Mouse (Mus musculus) midbrain, embryonic 14.5 days (tissue): ENCODE results near the gene Ppp4c. TPM values are rescaled to one million over a fixed set of nuclear protein-coding genes. Genes with fewer than 3 reads are reported as not detected.
A peak's percentile ranks its signal among the peaks of the same experiment; 100 is the strongest.

ENCODE experiments used
- ATAC-seq: fragments of 200-750 bp; cut with Nextera tagmentation; 2 replicates; pipeline ENCODE4 v1.8.0; 2017; ENCODE audit warnings: moderate number of reproducible peaks, moderate library complexity; ENCODE audit not compliant: low FRiP score, low TSS enrichment
- DNase-seq: peaks from one replicate; pipeline ENCODE4 v3.0.0-alpha.2; 2015
- H3K27ac ChIP-seq: fragments of 300-500 bp; sonication (generic); replicated peaks from 2 replicates; pipeline ENCODE4 v1.5.1; 2014; ENCODE audit warnings: mild to moderate bottlenecking, low read depth, low read length, moderate library complexity
- H3K27me3 ChIP-seq: fragments of 300-500 bp; sonication (generic); 2 replicates; pipeline ENCODE4 v1.6.1; 2014; ENCODE audit warnings: low read length, control low read depth, mixed read lengths; ENCODE audit not compliant: control insufficient read depth, insufficient read depth
- H3K36me3 ChIP-seq: fragments of 300-500 bp; sonication (generic); 2 replicates; pipeline ENCODE4 v1.6.1; 2014; ENCODE audit warnings: low read length, control low read depth; ENCODE audit not compliant: control insufficient read depth, insufficient read depth
- H3K4me1 ChIP-seq: fragments of 300-500 bp; sonication (generic); 2 replicates; pipeline ENCODE4 v1.6.1; 2014; ENCODE audit warnings: mild to moderate bottlenecking, antibody characterized with exemption, low read length, control low read depth; ENCODE audit not compliant: control insufficient read depth, insufficient read depth
- H3K4me2 ChIP-seq: fragments of 300-500 bp; sonication (generic); 2 replicates; pipeline ENCODE4 v1.6.1; 2014; ENCODE audit warnings: mild to moderate bottlenecking, low read length, moderate library complexity
- H3K4me3 ChIP-seq: fragments of 300-500 bp; sonication (generic); replicated peaks from 2 replicates; pipeline ENCODE4 v1.5.1; 2014; ENCODE audit warnings: low read depth, low read length
- H3K9ac ChIP-seq: fragments of 300-500 bp; sonication (generic); replicated peaks from 2 replicates; pipeline ENCODE4 v1.6.1; 2014; ENCODE audit warnings: mild to moderate bottlenecking, low read length, moderate library complexity
- H3K9me3 ChIP-seq: fragments of 300-500 bp; sonication (generic); 2 replicates; pipeline ENCODE4 v1.6.1; 2016; ENCODE audit warnings: low read length, control low read depth, mixed read lengths; ENCODE audit not compliant: control insufficient read depth
- WGBS: fragments of 180-500 bp; shearing (Covaris S2); extraction: QIAGEN DNeasy Blood & Tissue Kit; methylation state at CpG from one replicate; pipeline ENCODE4 v1.1.7; 2014; 5-methylcytosine and 5-hydroxymethylcytosine counted together
- polyA plus RNA-seq: library from polyadenylated mRNA; unstranded; fragments of >200 nt; fragmentation: Nextera tagmentation; extraction: Ambion mirVana; gene quantifications from 2 replicates; pipeline ENCODE4 v1.2.1, GENCODE M21; 2014

Gene Ppp4c
- 210 and 212 TPM in 2 replicates for polyA plus RNA-seq

DNA sequence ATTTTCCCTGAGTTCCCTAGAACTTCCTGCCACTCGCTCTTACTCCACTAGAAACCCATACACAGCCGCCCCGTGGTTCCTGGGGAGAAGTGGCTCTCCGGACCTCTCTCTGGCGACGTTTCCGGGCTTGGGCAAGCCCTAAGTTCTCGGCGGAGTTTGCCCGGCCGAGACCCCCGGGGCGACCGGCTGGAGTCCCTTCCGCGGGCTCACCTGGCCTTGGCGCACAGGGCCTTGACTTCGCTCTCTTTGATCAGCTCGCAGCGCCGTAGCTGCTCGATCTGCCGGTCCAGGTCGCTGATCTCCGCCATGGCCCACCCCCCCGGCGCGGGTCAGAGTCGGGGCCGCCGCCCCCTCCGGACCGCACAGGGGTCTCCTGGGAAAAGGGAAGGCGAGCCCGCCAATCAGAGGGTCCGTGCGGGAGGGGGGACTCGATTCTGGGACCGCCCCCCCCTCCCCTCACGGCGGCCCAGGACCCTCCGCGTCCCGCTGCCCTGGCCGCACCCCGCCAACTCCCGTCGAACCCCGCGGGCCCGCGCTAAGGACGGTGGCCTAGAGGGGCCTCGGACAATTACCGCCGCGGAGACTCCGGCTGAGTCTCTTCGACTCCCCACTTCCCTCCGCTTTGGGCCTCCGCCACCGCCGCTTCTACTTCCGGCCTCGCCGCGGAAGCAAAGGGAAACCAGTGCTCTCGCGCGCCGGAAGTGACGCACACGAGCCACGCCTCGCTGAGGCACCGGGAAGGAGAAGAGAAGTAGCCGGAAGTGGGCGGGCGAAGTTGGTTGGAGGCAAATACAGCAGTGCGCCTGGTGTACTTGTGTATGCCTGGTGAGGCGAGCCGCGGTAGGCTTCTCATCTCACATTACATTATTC is at the start of gene Ppp4c:
TSS of gene Ppp4c (minus strand) at position 646 of the 870 bp plus-strand sequence.
- Histone ChIP-seq H3K4me3 (peak within 1 kb of the TSS; percentile 97), H3K9me3 (no peaks in the 10 kb centered on the region), H3K36me3 (peaks cover 63% of the 10 kb centered on the region), H3K4me1 (peaks cover 17% of the 10 kb centered on the region), H3K4me2 (peak within 1 kb of the TSS; percentile 70), H3K9ac (peak within 1 kb of the TSS; percentile 83), H3K27ac (peak within 1 kb of the TSS; percentile 92), H3K27me3 (no peaks in the 10 kb centered on the region)
- peak; percentile 93 for ATAC-seq
- under 1% methylated on average over 80 of the region's 83 CpGs for WGBS
- DNase-seq = peak; percentile 100

DNA sequence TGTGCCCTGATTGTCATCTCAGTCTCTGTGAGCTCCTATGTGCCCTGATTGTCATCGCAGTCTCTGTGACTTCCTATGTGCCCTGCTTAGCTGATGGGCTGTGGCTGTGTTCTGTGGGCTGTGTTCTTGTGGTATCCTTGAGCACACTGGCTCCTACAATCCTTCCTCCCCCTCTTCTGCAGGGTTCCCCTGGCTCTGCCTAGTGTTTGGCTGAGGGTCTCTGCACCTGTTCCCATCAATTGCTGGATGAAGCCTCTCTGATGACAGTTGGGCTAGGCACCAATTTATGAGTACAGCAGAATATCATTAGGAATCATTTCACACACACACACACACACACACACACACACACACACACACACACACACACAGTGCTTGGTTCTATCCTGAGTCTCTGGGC is 41.0 kb upstream of the Ppp4c start:
- no peak overlapping the region for H3K9ac ChIP-seq
- H3K27me3 ChIP-seq = no peaks in the 10 kb centered on the region
- no peaks in the 10 kb centered on the region for H3K9me3 ChIP-seq
- no peak overlapping the region for H3K27ac ChIP-seq
- 93% methylated on average over 1 of the region's 1 CpGs for WGBS
- H3K4me2 ChIP-seq = no peak overlapping the region
- peaks cover 5% of the 10 kb centered on the region for H3K4me1 ChIP-seq
- no peak for DNase-seq
- no peak for ATAC-seq
- H3K36me3 ChIP-seq = peaks cover 17% of the 10 kb centered on the region; the same call in 1 of the 2 replicates
- no peak overlapping the region for H3K4me3 ChIP-seq

GRCm38 (mm10) chr7:126832036-126832598 is 39.8 kb upstream of the Ppp4c start:
- ATAC-seq = peak; percentile 74

DNA sequence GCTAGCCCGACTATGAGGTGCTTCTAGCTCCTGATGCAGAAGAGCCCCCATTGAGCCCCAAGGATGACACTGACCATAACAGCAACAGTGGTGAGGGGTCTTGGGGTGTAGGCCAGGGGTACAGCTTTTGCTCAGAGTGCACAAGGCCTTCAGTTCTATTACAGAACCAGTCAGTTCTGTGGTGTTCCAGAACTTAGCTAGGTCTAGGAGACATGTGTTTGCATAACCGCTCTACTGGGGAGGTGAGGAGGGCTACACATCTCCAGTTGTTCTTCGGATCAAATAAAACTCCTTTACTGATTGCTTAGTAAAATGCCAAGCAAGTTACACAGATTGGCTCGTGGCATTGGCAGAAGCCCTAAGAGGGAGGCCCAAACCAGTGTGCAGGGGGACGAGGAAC is 39.2 kb upstream of the Ppp4c start, which contains the start of gene 4930451I11Rik:
TSS of gene 4930451I11Rik (minus strand) at position 101 of the 400 bp plus-strand sequence.
- H3K27me3 ChIP-seq = no peaks in the 10 kb centered on the region
- peaks cover 26% of the 10 kb centered on the region for H3K36me3 ChIP-seq
- H3K4me3 ChIP-seq = peak within 1 kb of the TSS; percentile 25
- H3K9ac ChIP-seq = no peak within 1 kb of the TSS
- DNase-seq = no peak
- ATAC-seq = no peak
- peak within 1 kb of the TSS; percentile 20; the same call in 1 of the 2 replicates for H3K27ac ChIP-seq
- peak within 1 kb of the TSS; percentile 60 for H3K4me2 ChIP-seq
- WGBS = 57% methylated on average over 5 of the region's 5 CpGs
- no peaks in the 10 kb centered on the region for H3K9me3 ChIP-seq
- H3K4me1 ChIP-seq = peaks cover 5% of the 10 kb centered on the region

More at GRCm38 (mm10) chr7:126832036-126832598, 39.8 kb upstream of the Ppp4c start:
- peak overlapping the region; percentile 25 for H3K4me3 ChIP-seq
- H3K9me3 ChIP-seq = no peaks in the 10 kb centered on the region
- H3K4me1 ChIP-seq = peaks cover 5% of the 10 kb centered on the region
- DNase-seq = peak; percentile 92
- H3K27ac ChIP-seq = peak overlapping the region; percentile 20; the same call in 1 of the 2 replicates
- no peaks in the 10 kb centered on the region for H3K27me3 ChIP-seq
- H3K4me2 ChIP-seq = peak overlapping the region; percentile 60
- 0% methylated on average over 21 of the region's 21 CpGs for WGBS
- H3K36me3 ChIP-seq = peaks cover 20% of the 10 kb centered on the region
- H3K9ac ChIP-seq = no peak overlapping the region

GRCm38 (mm10) chr7:126825952-126826351 is 33.7 kb upstream of the Ppp4c start:
- DNase-seq = no peak
- Histone ChIP-seq H3K9ac (no peak overlapping the region; the same call in 1 of the 2 replicates), H3K36me3 (peaks cover 28% of the 10 kb centered on the region), H3K4me2 (peak overlapping the region; percentile 66), H3K9me3 (no peaks in the 10 kb centered on the region), H3K27ac (no peak overlapping the region), H3K4me1 (peaks cover 27% of the 10 kb centered on the region), H3K4me3 (no peak overlapping the region), H3K27me3 (no peaks in the 10 kb centered on the region)
- WGBS = 81% methylated on average over 5 of the region's 5 CpGs
- no peak for ATAC-seq

GRCm38 (mm10) chr7:126825403-126825802 is 33.1 kb upstream of the Ppp4c start:
- peak overlapping the region; percentile 66 for H3K4me2 ChIP-seq
- DNase-seq (no peak), ATAC-seq (no peak)
- no peak overlapping the region for H3K27ac ChIP-seq
- peaks cover 27% of the 10 kb centered on the region for H3K4me1 ChIP-seq
- no peaks in the 10 kb centered on the region for H3K27me3 ChIP-seq
- H3K9ac ChIP-seq = peak overlapping the region; percentile 14; the same call in 1 of the 2 replicates
- H3K9me3 ChIP-seq = no peaks in the 10 kb centered on the region
- WGBS = 24% methylated on average over 8 of the region's 8 CpGs
- H3K36me3 ChIP-seq = peaks cover 23% of the 10 kb centered on the region
- H3K4me3 ChIP-seq = peak overlapping the region; percentile 67; the same call in 1 of the 2 replicates

- peak; percentile 16; the same call in 1 of the 2 replicates for ATAC-seq
- Histone ChIP-seq H3K4me3 (peak overlapping the region; percentile 67), H3K9ac (peak overlapping the region; percentile 73), H3K36me3 (peaks cover 17% of the 10 kb centered on the region), H3K27ac (peak overlapping the region; percentile 91), H3K9me3 (no peaks in the 10 kb centered on the region), H3K4me2 (peak overlapping the region; percentile 66), H3K4me1 (peaks cover 27% of the 10 kb centered on the region), H3K27me3 (no peaks in the 10 kb centered on the region)
- 7% methylated on average over 10 of the region's 10 CpGs for WGBS
- peak; percentile 46 for DNase-seq
These were observed 31.6 kb upstream of the Ppp4c start for GRCm38 (mm10) chr7:126823940-126824339.

DNA sequence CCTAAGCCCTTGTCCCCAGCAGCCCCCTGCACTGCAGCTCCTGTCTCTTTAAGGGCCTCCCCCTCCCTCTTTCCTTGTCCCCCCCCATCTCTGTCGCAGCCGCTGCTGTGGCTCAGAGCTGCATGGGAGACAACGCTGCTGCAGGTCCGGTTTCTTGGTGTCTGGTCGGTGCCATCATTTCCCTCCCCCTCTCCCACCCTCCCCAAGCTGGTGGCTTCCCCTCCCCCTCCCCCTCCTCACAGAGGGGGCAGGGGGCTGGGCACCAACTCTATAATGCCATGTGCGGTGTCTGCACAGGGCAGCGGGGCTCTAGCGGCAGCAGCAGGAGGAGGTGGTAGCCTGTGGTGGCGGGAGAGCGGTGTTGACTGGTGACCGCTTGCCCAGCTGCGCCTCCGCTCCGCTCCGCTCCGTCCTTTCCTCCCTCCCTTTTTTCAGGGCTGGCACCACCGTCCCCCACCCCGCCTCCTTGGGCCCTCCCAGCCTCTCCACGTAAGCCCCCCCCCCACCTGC is 31.0 kb upstream of the Ppp4c start:
- under 1% methylated on average over 18 of the region's 19 CpGs for WGBS

More for the DNA sequence above, 31.0 kb upstream of the Ppp4c start:
- DNase-seq = peak; percentile 82
- peaks cover 27% of the 10 kb centered on the region for H3K4me1 ChIP-seq
- peak overlapping the region; percentile 91 for H3K27ac ChIP-seq
- peak overlapping the region; percentile 66 for H3K4me2 ChIP-seq
- peak; percentile 81 for ATAC-seq
- H3K4me3 ChIP-seq = peak overlapping the region; percentile 67
- H3K27me3 ChIP-seq = no peaks in the 10 kb centered on the region
- H3K9me3 ChIP-seq = no peaks in the 10 kb centered on the region
- peak overlapping the region; percentile 73 for H3K9ac ChIP-seq
- H3K36me3 ChIP-seq = peaks cover 11% of the 10 kb centered on the region; the same call in 1 of the 2 replicates
